Mouse (Mus musculus): Measurements from ENCODE around the gene Mitf.

- no peak for TF ChIP-seq NANOG (IDR thresholded peaks at IDR 0.05; ENCODE audit: borderline replicate concordance, low read length)
- TF ChIP-seq CTCF (conservative IDR thresholded peaks at IDR 0.05; ENCODE audit: low read length), result no peak
Measured at GRCm38 (mm10) chr6:97937897-97938614, 131.2 kb downstream of the Mitf start.

All from E14TG2a.4 (cell line).